In the genomic region with DNA sequence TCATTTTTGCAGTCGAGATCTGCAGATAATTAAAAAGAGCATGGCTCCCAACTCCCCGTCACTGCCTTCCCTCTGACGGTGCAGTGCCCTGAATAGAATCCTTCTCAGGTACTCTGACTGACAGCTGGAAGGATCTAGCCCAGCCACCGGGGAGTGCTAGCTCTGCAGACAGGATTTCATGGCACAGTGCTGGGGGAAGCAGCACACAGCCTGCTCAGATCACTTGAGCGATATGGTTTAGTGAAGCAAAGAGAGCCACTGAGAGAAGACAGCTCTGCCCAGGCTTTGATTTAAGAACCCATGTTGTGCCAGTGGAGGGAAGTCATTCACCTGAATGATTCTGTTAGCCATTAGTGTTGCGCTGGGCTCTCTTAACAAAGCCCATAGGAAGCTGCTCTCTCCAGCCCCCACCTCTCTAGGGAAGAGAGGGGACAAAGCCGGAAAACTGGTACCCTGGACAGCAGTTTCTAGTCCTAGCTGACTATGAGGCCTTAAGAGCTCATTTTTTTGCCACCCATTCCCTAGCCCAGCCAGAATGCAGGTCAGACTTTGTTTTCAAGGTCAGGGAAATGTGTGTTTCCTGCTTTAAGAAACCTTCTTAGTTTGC, we compare ENCODE assay signal across 15 mouse cellular contexts.
DNase-seq lines count a peak whose midpoint lies in the region; ATAC-seq and TF ChIP-seq lines count a peak whose summit lies in the region.
"Had no signal": no experiment of that assay in that cellular context is flagged by ENCODE, and none has a peak within 500 bp of the region (broad histone marks: within the 10 kb centered on the region; RNA-seq: fewer than 3 reads in every experiment).

No protein-coding gene starts in this region.

- no peak overlapping the region for H3K9ac ChIP-seq in embryonic facial prominence, embryonic 11.5 days (replicated peaks; ENCODE audit: low read length)
- no peak overlapping the region for H3K9ac ChIP-seq in lung, embryonic 14.5 days
- H3K9ac ChIP-seq: embryonic facial prominence, embryonic 13.5 days; heart, embryonic 12.5 days; liver, embryonic 12.5 days had no signal

- no peaks in the 10 kb centered on the region for H3K9me3 ChIP-seq in embryonic facial prominence, embryonic 11.5 days (replicated peaks; ENCODE audit: control insufficient read depth, low read length)
- no peaks in the 10 kb centered on the region for H3K9me3 ChIP-seq in embryonic facial prominence, embryonic 10.5 days
- H3K9me3 ChIP-seq in lung, embryonic 14.5 days (ENCODE audit: low read depth, low read length), result no peaks in the 10 kb centered on the region
- H3K9me3 ChIP-seq in midbrain, embryonic 10.5 days (replicated peaks), result no peaks in the 10 kb centered on the region
- H3K9me3 ChIP-seq: embryonic facial prominence, embryonic 13.5 days; heart, embryonic 12.5 days had no signal

- no peaks in the 10 kb centered on the region for H3K36me3 ChIP-seq in embryonic facial prominence, embryonic 11.5 days (replicated peaks; ENCODE audit: control insufficient read depth, insufficient read depth, low read depth, low read length)
- no peaks in the 10 kb centered on the region for H3K36me3 ChIP-seq in embryonic facial prominence, embryonic 10.5 days (replicated peaks)
- no peaks in the 10 kb centered on the region for H3K36me3 ChIP-seq in lung, embryonic 14.5 days (ENCODE audit: insufficient read depth)
- H3K36me3 ChIP-seq in midbrain, embryonic 10.5 days, result no peaks in the 10 kb centered on the region
- H3K36me3 ChIP-seq: embryonic facial prominence, embryonic 13.5 days; heart, embryonic 12.5 days; liver, embryonic 12.5 days had no signal

- no peak overlapping the region for H3K4me3 ChIP-seq in embryonic facial prominence, embryonic 11.5 days (ENCODE audit: low read depth, low read length)
- no peak overlapping the region for H3K4me3 ChIP-seq in embryonic facial prominence, embryonic 10.5 days
- H3K4me3 ChIP-seq in lung, embryonic 14.5 days (ENCODE audit: low read depth, low read length), result no peak overlapping the region
- H3K4me3 ChIP-seq in midbrain, embryonic 10.5 days, result no peak overlapping the region
- H3K4me3 ChIP-seq: embryonic facial prominence, embryonic 13.5 days; gastrocnemius, adult 2 months; heart, embryonic 12.5 days; liver, embryonic 12.5 days had no signal

- peak; percentile 60 for DNase-seq in embryonic facial prominence, embryonic 11.5 days (ENCODE audit: low spot score)
- DNase-seq in embryonic facial prominence, embryonic 10.5 days (ENCODE audit: low spot score), result no peak
- peak; percentile 52 for DNase-seq in lung, embryonic 14.5 days
- no peak for DNase-seq in lung, postnatal 36 days
- DNase-seq in midbrain, embryonic 10.5 days (ENCODE audit: low spot score), result no peak
- DNase-seq in skeletal muscle tissue, adult 2 months (ENCODE audit: low read depth, low spot score), result peak; percentile 4
- DNase-seq in left cerebral cortex, adult 18-20 months (ENCODE audit: low spot score in 2 of 2), result no peak
- DNase-seq in thymus, postnatal 36 days, result no peak
- DNase-seq: adrenal gland, adult 2 months; gastrocnemius, adult 2 months; layer of hippocampus, postnatal 36 days; right cerebral cortex, postnatal 25 days had no signal

- H3K4me1 ChIP-seq in embryonic facial prominence, embryonic 11.5 days (ENCODE audit: control insufficient read depth, insufficient read depth, low read length), result no peaks in the 10 kb centered on the region
- 0 out of 2 replicates have a peak, but pooled peaks cover 4% of the 10 kb centered on the region for H3K4me1 ChIP-seq in embryonic facial prominence, embryonic 10.5 days
- H3K4me1 ChIP-seq in lung, embryonic 14.5 days (ENCODE audit: insufficient read depth), result no peaks in the 10 kb centered on the region
- H3K4me1 ChIP-seq in midbrain, embryonic 10.5 days, result 0 out of 2 replicates have a peak, but pooled peaks cover 7% of the 10 kb centered on the region
- H3K4me1 ChIP-seq: embryonic facial prominence, embryonic 13.5 days; liver, embryonic 12.5 days had no signal

- no peak overlapping the region for H3K27ac ChIP-seq in embryonic facial prominence, embryonic 11.5 days (replicated peaks; ENCODE audit: low read depth, low read length)
- H3K27ac ChIP-seq in embryonic facial prominence, embryonic 10.5 days (replicated peaks), result no peak overlapping the region
- no peak overlapping the region for H3K27ac ChIP-seq in lung, embryonic 14.5 days (ENCODE audit: low read depth)
- 0 out of 2 replicates have a peak overlapping the region, but pooled peaks have one; percentile 24 for H3K27ac ChIP-seq in midbrain, embryonic 10.5 days (replicated peaks)
- H3K27ac ChIP-seq: embryonic facial prominence, embryonic 13.5 days; gastrocnemius, adult 2 months; liver, embryonic 12.5 days had no signal

- TF ChIP-seq CTCF in lung, embryonic 14.5 days (IDR thresholded peaks at IDR 0.05; ENCODE audit: low read depth), result no peak

- 37% methylated on average over 7 of the region's 7 CpGs for WGBS in embryonic facial prominence, embryonic 11.5 days
- WGBS in embryonic facial prominence, embryonic 10.5 days, result 40% methylated on average over 7 of the region's 7 CpGs
- WGBS in lung, embryonic 14.5 days, result 36% methylated on average over 7 of the region's 7 CpGs
- 48% methylated on average over 7 of the region's 7 CpGs for WGBS in midbrain, embryonic 10.5 days

- ATAC-seq in embryonic facial prominence, embryonic 11.5 days (replicated peaks; ENCODE audit: insufficient number of reproducible peaks, low FRiP score, low TSS enrichment, low read depth), result 0 out of 2 replicates have a peak, but pooled peaks have one; percentile 48
- ATAC-seq in lung, embryonic 14.5 days (ENCODE audit: insufficient read depth), result no peak
- ATAC-seq: liver, embryonic 12.5 days had no signal

- no peaks in the 10 kb centered on the region for H3K27me3 ChIP-seq in embryonic facial prominence, embryonic 11.5 days (ENCODE audit: control insufficient read depth, insufficient read depth, low read length)
- peaks cover 10% of the 10 kb centered on the region; the same call in 1 of the 2 replicates for H3K27me3 ChIP-seq in embryonic facial prominence, embryonic 10.5 days (replicated peaks; ENCODE audit: low read depth, poor library complexity, severe bottlenecking)
- H3K27me3 ChIP-seq in lung, embryonic 14.5 days (ENCODE audit: insufficient read depth, low read length), result peaks cover 10% of the 10 kb centered on the region
- H3K27me3 ChIP-seq in midbrain, embryonic 10.5 days (ENCODE audit: low read depth, poor library complexity, severe bottlenecking), result 0 out of 2 replicates have a peak, but pooled peaks cover 5% of the 10 kb centered on the region
- H3K27me3 ChIP-seq: liver, embryonic 12.5 days had no signal

- no peak overlapping the region for H3K4me2 ChIP-seq in embryonic facial prominence, embryonic 11.5 days (ENCODE audit: low read depth, low read length)
- H3K4me2 ChIP-seq in lung, embryonic 14.5 days, result no peak overlapping the region
- H3K4me2 ChIP-seq: embryonic facial prominence, embryonic 13.5 days; heart, embryonic 12.5 days; liver, embryonic 12.5 days had no signal

Comparison
In these comparisons a context has a peak if more than half of its experiments do, and no peak if none do; other contexts are left out.
1. DNase-seq: peak in embryonic facial prominence, embryonic 11.5 days (single experiment), lung, embryonic 14.5 days (single experiment) and skeletal muscle tissue, adult 2 months (single experiment); none in embryonic facial prominence, embryonic 10.5 days (single experiment), lung, postnatal 36 days (single experiment), midbrain, embryonic 10.5 days (single experiment), left cerebral cortex, adult 18-20 months (0 of 2) and thymus, postnatal 36 days (0 of 2).